13 mouse cellular contexts compared by ENCODE assay signal in genomic region chr2:115726806-115727205, GRCm38 (mm10).
"Had no signal": no experiment of that assay in that cellular context is flagged by ENCODE, and none has a peak within 500 bp of the region (broad histone marks: within the 10 kb centered on the region; RNA-seq: fewer than 3 reads in every experiment).

No protein-coding gene starts in this region.

- H3K36me3 ChIP-seq: midbrain, embryonic 12.5 days; neural tube, embryonic 13.5 days had no signal

- H3K9me3 ChIP-seq: limb, embryonic 13.5 days; midbrain, embryonic 12.5 days; neural tube, embryonic 13.5 days had no signal

- H3K9ac ChIP-seq: limb, embryonic 13.5 days; liver, embryonic 14.5 days; midbrain, embryonic 12.5 days; neural tube, embryonic 13.5 days had no signal

- ATAC-seq: midbrain, embryonic 16.5 days had no signal

- H3K27ac ChIP-seq: layer of hippocampus, adult 2 months; limb, embryonic 13.5 days; liver, embryonic 14.5 days; midbrain, embryonic 12.5 days; neural tube, embryonic 13.5 days had no signal

- H3K4me3 ChIP-seq: layer of hippocampus, adult 2 months; limb, embryonic 13.5 days; midbrain, embryonic 12.5 days; neural tube, embryonic 13.5 days had no signal

- DNase-seq: kidney, postnatal 10 days; kidney, postnatal 4 days; lung, adult 18-20 months; right cerebral cortex, postnatal 4 days; spleen, adult 18-20 months; thymus, adult 18-20 months; thymus, postnatal 25 days had no signal

- H3K27me3 ChIP-seq: midbrain, embryonic 12.5 days; neural tube, embryonic 13.5 days had no signal

- H3K4me2 ChIP-seq: limb, embryonic 13.5 days; midbrain, embryonic 12.5 days; neural tube, embryonic 13.5 days had no signal
